Mouse (Mus musculus) 3134 (cell line): ENCODE results near the gene Sppl3.

ENCODE experiments used
- DNase-seq: peaks from one replicate; pipeline ENCODE4 v3.0.0-alpha.2; 2011; ENCODE audit warnings: low spot score; ENCODE audit not compliant: insufficient read length; ENCODE audit errors: extremely low read depth

Gene Sppl3

GRCm38 (mm10) chr5:114996447-114996846, 14.5 kb upstream of the Sppl3 start:
- no peak for DNase-seq

GRCm38 (mm10) chr5:114997327-114997726, 13.6 kb upstream of the Sppl3 start:
- no peak for DNase-seq

- DNase-seq: no peak
These were observed 10.4 kb upstream of the Sppl3 start for GRCm38 (mm10) chr5:115000503-115000902.

GRCm38 (mm10) chr5:115001464-115001863, 9.5 kb upstream of the Sppl3 start:
- no peak for DNase-seq

- no peak for DNase-seq
These were observed 8.2 kb upstream of the Sppl3 start for GRCm38 (mm10) chr5:115002781-115003180.

- DNase-seq: no peak
These were observed 7.6 kb upstream of the Sppl3 start for GRCm38 (mm10) chr5:115003224-115003873.

- no peak for DNase-seq
These were observed 3.2 kb upstream of the Sppl3 start for GRCm38 (mm10) chr5:115007768-115008167.

GRCm38 (mm10) chr5:115008307-115008706, 2.6 kb upstream of the Sppl3 start:
- peak; percentile 44 for DNase-seq

- no peak for DNase-seq
These were observed 1.8 kb upstream of the Sppl3 start for GRCm38 (mm10) chr5:115009143-115009542.

GRCm38 (mm10) chr5:115009961-115010360, 976 bp upstream of the Sppl3 start:
- DNase-seq: no peak

- no peak for DNase-seq
These were observed 231 bp downstream of the Sppl3 start for GRCm38 (mm10) chr5:115011217-115011518.

GRCm38 (mm10) chr5:115011519-115012261, 753 bp downstream of the Sppl3 start:
- peak; percentile 64 for DNase-seq

- no peak for DNase-seq
These were observed 2.5 kb downstream of the Sppl3 start for GRCm38 (mm10) chr5:115013436-115013835.

- no peak for DNase-seq
These were observed 3.6 kb downstream of the Sppl3 start for GRCm38 (mm10) chr5:115014570-115014969.

GRCm38 (mm10) chr5:115015121-115015520, 4.2 kb downstream of the Sppl3 start:
- no peak for DNase-seq

- DNase-seq: no peak
These were observed 7.3 kb downstream of the Sppl3 start for GRCm38 (mm10) chr5:115018270-115018669.

GRCm38 (mm10) chr5:115018813-115019212, 7.9 kb downstream of the Sppl3 start:
- DNase-seq: no peak

GRCm38 (mm10) chr5:115022021-115022420, 11.1 kb downstream of the Sppl3 start:
- DNase-seq: no peak

GRCm38 (mm10) chr5:115026170-115026569, 15.2 kb downstream of the Sppl3 start:
- no peak for DNase-seq

GRCm38 (mm10) chr5:115027109-115027508, 16.2 kb downstream of the Sppl3 start:
- no peak for DNase-seq

GRCm38 (mm10) chr5:115028920-115029319, 18.0 kb downstream of the Sppl3 start:
- no peak for DNase-seq

GRCm38 (mm10) chr5:115029509-115029908, 18.6 kb downstream of the Sppl3 start:
- DNase-seq: no peak
